Mouse (Mus musculus): ENCODE measurements at regions not wholly inside any gene's neighbourhood (a gene's known extent, or its start where the extent isn't known, plus 50 kb on each side); places are given as distances from the start of the nearest gene placed in this dataset.
"Not testable (repeated sequence)": the region's sequence is repeated elsewhere in the genome, so short reads cannot be mapped to it uniquely, and the experiment has no call there.

DNA sequence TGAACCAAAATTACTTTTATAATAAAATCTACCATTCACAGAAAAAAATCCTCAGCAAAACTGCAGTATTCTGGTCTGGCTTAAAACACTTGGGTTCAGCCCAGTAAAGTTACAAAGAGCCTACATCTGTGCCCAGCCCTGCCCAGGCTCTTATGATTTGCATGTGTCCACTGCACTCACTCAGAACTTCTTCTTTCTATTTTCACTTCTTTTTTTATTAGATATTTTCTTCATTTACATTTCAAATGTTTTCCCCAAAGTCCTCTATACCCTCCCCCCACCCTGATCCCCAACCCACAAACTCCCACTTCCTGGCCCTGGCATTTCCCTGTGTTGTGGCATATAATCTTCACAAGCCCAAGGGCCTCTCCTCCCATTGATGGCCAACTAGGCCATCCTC lies 1442.4 kb upstream of the Tacstd2 start:
- DNase-seq = no peak

DNA sequence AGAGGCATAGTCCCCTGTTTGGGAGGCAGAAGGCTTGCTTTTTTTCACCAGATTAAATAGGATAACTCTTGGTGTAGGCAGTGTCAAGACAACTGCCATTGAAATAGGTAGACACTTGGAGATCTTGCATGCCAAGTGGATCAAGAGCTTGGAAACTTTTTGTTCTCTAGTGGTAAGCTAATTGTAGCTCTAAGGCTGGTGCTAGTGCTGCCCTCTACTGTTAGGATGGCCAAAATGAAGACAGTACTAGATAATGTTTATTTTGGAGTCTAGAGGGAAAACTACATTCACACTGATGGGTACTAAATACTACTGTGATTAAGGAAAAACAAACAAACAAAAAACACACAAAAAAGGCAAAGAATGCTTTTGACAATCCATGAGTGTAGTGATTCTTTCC lies 1428.4 kb upstream of the Tacstd2 start:
- no peak for DNase-seq

DNA sequence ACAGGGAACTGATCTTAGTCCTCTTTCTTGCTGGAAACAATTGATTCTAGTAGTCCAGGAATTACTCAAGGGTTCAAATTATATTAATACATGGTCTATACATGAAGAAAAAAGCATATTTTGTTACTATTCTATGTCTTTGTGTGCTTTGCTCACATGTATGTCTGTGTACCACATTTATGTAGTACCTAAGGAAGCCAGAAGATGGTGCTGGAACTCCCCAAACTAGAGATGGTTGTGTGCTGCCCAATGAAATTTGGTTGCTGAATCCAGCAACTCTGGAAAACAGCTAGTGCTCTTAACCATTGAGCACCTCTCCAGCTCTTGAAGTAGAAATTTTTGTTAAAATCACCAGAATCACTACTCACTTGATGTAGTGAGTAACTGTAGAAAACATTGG lies 1402.5 kb upstream of the Tacstd2 start:
- DNase-seq = peak in 1 of 2 experiments; percentile 1

GRCm38 (mm10) chr6:68931860-68932259 lies 1396.3 kb upstream of the Tacstd2 start:
- DNase-seq = not testable (repeated sequence)

- no peak for DNase-seq
These were observed 1379.9 kb upstream of the Tacstd2 start for GRCm38 (mm10) chr6:68915536-68915935.

- no peak for DNase-seq
These were observed 1348.5 kb upstream of the Tacstd2 start for GRCm38 (mm10) chr6:68884130-68884529.

DNA sequence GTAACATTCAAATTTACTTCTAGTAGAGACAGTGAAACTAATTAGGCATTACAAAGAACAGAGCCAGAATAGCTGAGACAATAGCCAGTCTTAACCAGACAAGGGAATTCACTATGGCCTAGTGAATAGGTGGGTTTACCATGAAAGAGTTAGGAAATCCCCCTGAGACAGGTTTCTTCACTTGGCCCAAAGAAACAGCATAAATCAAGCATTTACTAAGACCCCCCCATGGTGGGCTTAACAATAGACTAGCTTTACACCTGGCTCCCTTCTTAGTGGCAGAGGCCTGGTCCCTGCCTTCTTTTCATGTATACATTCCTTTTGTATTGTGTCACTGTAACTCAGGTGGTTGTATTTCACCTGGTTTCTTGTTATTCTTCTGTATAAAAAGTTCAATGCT lies 1317.2 kb upstream of the Tacstd2 start:
- not testable (repeated sequence) for DNase-seq

DNA sequence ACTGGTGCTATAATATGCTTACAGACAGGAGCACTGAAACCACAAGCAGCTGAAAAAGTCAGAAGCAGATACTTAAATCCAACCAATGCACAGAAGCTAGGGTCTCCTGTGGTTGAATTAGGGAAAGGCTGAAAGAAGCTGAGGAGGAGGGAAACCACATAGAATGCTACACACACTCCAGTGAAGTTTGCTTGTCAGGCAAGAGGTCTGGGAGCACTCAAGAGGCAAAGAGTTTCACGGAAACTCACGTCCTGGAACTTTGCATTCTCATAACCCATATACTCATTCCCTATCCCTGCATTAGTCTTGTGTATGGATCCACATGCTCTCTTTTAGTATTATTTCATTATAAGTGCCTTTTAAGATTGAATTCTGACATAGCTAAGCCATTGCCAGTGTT lies 1316.7 kb upstream of the Tacstd2 start:
- DNase-seq = no peak

- no peak for DNase-seq
These were observed 1299.6 kb upstream of the Tacstd2 start for GRCm38 (mm10) chr6:68835186-68835585.

GRCm38 (mm10) chr6:68834633-68835032 lies 1299.0 kb upstream of the Tacstd2 start:
- DNase-seq = no peak

- DNase-seq = not testable (repeated sequence)
These were observed 1292.9 kb upstream of the Tacstd2 start for GRCm38 (mm10) chr6:68828460-68828859.

GRCm38 (mm10) chr6:68813346-68813745 lies 1277.8 kb upstream of the Tacstd2 start:
- DNase-seq = no peak

- DNase-seq = not testable (repeated sequence)
These were observed 1263.6 kb upstream of the Tacstd2 start for GRCm38 (mm10) chr6:68799205-68799604.

DNA sequence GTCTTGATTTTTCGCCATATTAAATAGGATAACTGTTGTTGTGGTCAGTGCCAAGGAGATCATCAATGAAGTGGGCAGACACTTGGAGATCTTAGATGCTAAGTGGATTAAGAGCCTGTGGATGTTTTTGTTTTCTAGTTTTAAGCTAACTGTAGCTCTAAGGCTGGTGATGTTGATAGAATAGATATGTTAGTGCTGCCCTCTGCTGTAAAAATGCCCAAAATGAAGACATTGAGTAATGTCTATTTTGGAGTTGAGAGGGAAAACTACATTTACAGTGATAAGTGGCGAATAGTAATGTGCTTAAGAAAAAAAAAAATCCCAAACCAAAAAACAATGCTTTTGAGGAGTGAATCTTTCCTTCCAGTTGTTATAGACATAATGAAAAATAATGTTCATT lies 1235.9 kb upstream of the Tacstd2 start:
- no peak for DNase-seq

DNA sequence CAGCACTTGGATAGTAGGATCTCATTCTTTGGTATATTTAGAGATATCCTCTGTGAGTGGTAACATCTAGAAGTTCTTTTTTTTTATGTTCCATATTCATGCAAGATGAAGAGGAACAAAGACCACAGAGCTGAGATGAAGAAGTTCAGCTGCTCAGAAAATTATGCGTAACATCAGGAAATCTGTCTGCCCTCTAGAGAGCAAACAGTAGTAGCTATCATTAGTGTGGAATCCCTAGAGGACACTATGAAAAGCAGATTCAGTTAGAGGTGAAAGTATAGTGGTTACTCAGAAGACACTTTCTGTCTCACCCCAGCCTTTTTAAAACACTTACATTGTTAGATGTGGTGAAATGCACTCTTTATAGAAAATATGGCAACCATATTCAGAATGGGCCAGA lies 1214.9 kb upstream of the Tacstd2 start:
- DNase-seq = no peak

- DNase-seq = no peak
These were observed 1214.1 kb upstream of the Tacstd2 start for GRCm38 (mm10) chr6:68749699-68750098.

GRCm38 (mm10) chr6:68738573-68738972 lies 1203.0 kb upstream of the Tacstd2 start:
- peak; percentile 1 to 2 for DNase-seq

GRCm38 (mm10) chr6:68736647-68737046 lies 1201.1 kb upstream of the Tacstd2 start:
- DNase-seq = no peak

DNA sequence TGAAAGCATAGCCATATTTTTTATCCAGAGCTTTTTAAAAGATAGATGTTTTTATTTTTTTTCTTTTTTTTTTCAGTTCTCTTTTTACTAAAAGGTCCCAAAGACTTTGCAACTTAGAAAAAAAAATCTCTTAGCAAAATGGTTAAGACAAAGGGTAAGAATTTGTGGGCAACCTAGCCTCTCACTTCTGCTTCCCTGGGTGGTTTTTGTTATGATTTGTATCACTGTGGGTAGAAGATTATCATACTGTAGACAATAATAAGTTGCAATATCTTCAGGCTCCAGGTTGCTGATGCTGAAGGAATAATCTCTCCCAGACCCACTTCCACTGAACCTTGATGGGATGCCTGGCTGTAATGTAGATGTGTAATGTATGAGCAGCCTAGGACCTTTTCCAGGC lies 1200.5 kb upstream of the Tacstd2 start:
- no peak for DNase-seq

GRCm38 (mm10) chr6:68711084-68711483 lies 1175.5 kb upstream of the Tacstd2 start:
- not testable (repeated sequence) for DNase-seq

- DNase-seq = not testable (repeated sequence)
These were observed 1168.8 kb upstream of the Tacstd2 start for GRCm38 (mm10) chr6:68704291-68704800.

DNA sequence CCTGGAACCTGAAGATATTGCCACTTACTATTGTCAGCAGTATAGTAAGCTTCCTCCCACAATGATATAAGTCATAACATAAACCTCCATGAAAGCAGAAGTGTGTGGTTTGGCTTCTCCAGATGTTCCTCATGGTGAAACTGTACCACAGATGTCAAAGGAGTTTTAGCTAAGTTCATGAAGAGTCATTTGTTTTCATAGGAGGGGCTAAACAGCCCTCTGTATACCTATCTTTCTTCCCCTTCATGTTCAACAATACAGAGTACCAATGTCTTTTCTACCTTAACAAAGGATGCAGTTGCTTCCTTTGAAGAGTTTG lies 1145.2 kb upstream of the Tacstd2 start:
- not testable (repeated sequence) for DNase-seq

DNA sequence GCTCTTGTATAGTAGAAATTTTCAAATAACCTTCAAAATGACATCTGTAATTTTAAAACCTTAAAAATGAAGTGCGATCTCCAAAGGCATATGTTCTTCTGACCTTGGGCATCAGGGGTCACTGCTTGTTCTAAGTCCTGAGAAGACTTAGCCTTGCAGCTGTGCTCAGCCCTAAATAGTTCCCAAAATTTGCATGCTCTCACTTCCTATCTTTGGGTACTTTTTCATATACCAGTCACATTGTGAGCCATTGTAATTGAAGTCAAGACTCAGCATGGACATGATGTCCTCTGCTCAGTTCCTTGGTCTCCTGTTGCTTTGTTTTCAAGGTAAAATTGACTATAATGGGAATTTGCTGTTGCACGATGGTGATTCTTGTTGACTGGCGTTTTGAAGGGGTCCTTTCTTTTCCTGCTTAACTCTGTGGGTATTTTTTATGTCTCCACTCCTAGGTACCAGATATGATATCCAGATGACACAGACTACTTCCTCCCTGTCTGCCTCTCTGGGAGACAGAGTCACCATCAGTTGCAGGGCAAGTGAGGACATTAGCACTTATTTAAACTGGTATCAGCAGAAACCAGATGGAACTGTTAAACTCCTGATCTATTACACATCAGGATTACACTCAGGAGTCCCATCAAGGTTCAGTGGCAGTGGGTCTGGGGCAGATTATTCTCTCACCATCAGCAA lies 1144.6 kb upstream of the Tacstd2 start:
- DNase-seq = no peak

GRCm38 (mm10) chr6:68668433-68668832 lies 1132.8 kb upstream of the Tacstd2 start:
- DNase-seq = peak; percentile 48 to 55

- not testable (repeated sequence) for DNase-seq
These were observed 1096.7 kb upstream of the Tacstd2 start for GRCm38 (mm10) chr6:68632309-68632708.
